Mouse (Mus musculus) lung, postnatal 0 days (tissue): ENCODE measurements around the gene Psma1. TPM values are rescaled to one million over a fixed set of nuclear protein-coding genes. Genes with fewer than 3 reads are reported as not detected.
A peak's percentile ranks its signal among the peaks of the same experiment; 100 is the strongest.

Source experiments
- ATAC-seq: fragments of 200-750 bp; cut with Nextera tagmentation; 2 replicates; pipeline ENCODE4 v1.8.0; 2017; ENCODE audit warnings: moderate library complexity
- DNase-seq: peaks from one replicate; pipeline ENCODE4 v3.0.0-alpha.2; 2016; ENCODE audit warnings: low spot score
- H3K27ac ChIP-seq: fragments of 300-500 bp; sonication (generic); 2 replicates; pipeline ENCODE4 v1.5.1; 2014; ENCODE audit warnings: antibody characterized with exemption, mild to moderate bottlenecking, low read length, mixed read lengths
- H3K27me3 ChIP-seq: fragments of 300-500 bp; sonication (generic); replicated peaks from 2 replicates; pipeline ENCODE4 v1.6.1; 2014; ENCODE audit warnings: low read length, mixed read lengths; ENCODE audit not compliant: insufficient read depth
- H3K36me3 ChIP-seq: fragments of 300-500 bp; sonication (generic); 2 replicates; pipeline ENCODE4 v1.6.1; 2014; ENCODE audit warnings: low read length, mixed read lengths; ENCODE audit not compliant: insufficient read depth
- H3K4me1 ChIP-seq: fragments of 300-500 bp; sonication (generic); 2 replicates; pipeline ENCODE4 v1.6.1; 2014; ENCODE audit warnings: antibody characterized with exemption, low read depth, low read length, mixed read lengths; ENCODE audit not compliant: insufficient read depth
- H3K4me2 ChIP-seq: fragments of 300-500 bp; sonication (generic); replicated peaks from 2 replicates; pipeline ENCODE4 v1.6.1; 2014; ENCODE audit warnings: low read depth, mild to moderate bottlenecking, low read length, moderate library complexity, mixed read lengths
- H3K4me3 ChIP-seq: fragments of 300-500 bp; sonication (generic); 2 replicates; pipeline ENCODE4 v1.5.1; 2014; ENCODE audit warnings: low read depth, low read length
- H3K9ac ChIP-seq: fragments of 300-500 bp; sonication (generic); replicated peaks from 2 replicates; pipeline ENCODE4 v1.6.1; 2014; ENCODE audit warnings: low read depth, mild to moderate bottlenecking
- H3K9me3 ChIP-seq: fragments of 300-500 bp; sonication (generic); 2 replicates; pipeline ENCODE4 v1.6.1; 2016; ENCODE audit warnings: low read length, mixed read lengths
- CTCF ChIP-seq: IDR thresholded peaks from 2 replicates; pipeline ENCODE4 v1.5.1; 2016; ENCODE audit warnings: antibody characterized with exemption, mild to moderate bottlenecking
- EP300 ChIP-seq: IDR thresholded peaks from 2 replicates; pipeline ENCODE4 v1.6.1; 2016; ENCODE audit warnings: antibody characterized with exemption, mild to moderate bottlenecking, control low read depth
- WGBS: fragments of 180-500 bp; shearing (Covaris S2); extraction: QIAGEN DNeasy Blood & Tissue Kit; methylation state at CpG from one replicate; pipeline ENCODE4 v1.1.7; 2014; 5-methylcytosine and 5-hydroxymethylcytosine counted together
- polyA plus RNA-seq: library from polyadenylated mRNA; unstranded; fragments of >200 nt; fragmentation: Nextera tagmentation; extraction: Ambion mirVana; gene quantifications from 2 replicates; pipeline ENCODE4 v1.2.1, GENCODE M21; 2015

Gene Psma1
- polyA plus RNA-seq, result 243 and 245 TPM in 2 replicates

GRCm38 (mm10) chr7:114276005-114276752, at the start of gene Psma1:
Gene Psma1 (minus strand): TSS chr7:114276118.
- no peaks in the 10 kb centered on the region for H3K9me3 ChIP-seq
- H3K36me3 ChIP-seq, result peaks cover 5% of the 10 kb centered on the region; the same call in 1 of the 2 replicates
- under 1% methylated on average over 38 of the region's 39 CpGs for WGBS
- H3K4me2 ChIP-seq, result peak within 1 kb of the TSS; percentile 73
- ATAC-seq, result peak; percentile 97
- TF ChIP-seq EP300 (no peak), CTCF (peak; percentile 71)
- H3K4me3 ChIP-seq, result peak within 1 kb of the TSS; percentile 87
- H3K4me1 ChIP-seq, result no peaks in the 10 kb centered on the region
- H3K9ac ChIP-seq, result peak within 1 kb of the TSS; percentile 87
- DNase-seq, result peak; percentile 99
- peak within 1 kb of the TSS; percentile 29 for H3K27ac ChIP-seq
- no peaks in the 10 kb centered on the region for H3K27me3 ChIP-seq

GRCm38 (mm10) chr7:114323527-114323926, 47.6 kb upstream of the Psma1 start:
- Histone ChIP-seq H3K27me3 (no peaks in the 10 kb centered on the region), H3K9me3 (no peaks in the 10 kb centered on the region), H3K27ac (no peak overlapping the region), H3K4me1 (0 out of 2 replicates have a peak, but pooled peaks cover 5% of the 10 kb centered on the region), H3K9ac (no peak overlapping the region), H3K4me3 (no peak overlapping the region), H3K36me3 (no peaks in the 10 kb centered on the region), H3K4me2 (no peak overlapping the region)
- 56% methylated on average over 1 of the region's 1 CpGs for WGBS
- no peak for TF ChIP-seq CTCF
- no peak for TF ChIP-seq EP300
- DNase-seq (no peak), ATAC-seq (no peak)

- WGBS, result 44% methylated on average over 9 of the region's 9 CpGs
- H3K27ac ChIP-seq, result no peak overlapping the region
- TF ChIP-seq CTCF, result no peak
- peak; percentile 57 for TF ChIP-seq EP300
- H3K9ac ChIP-seq, result no peak overlapping the region
- H3K9me3 ChIP-seq, result no peaks in the 10 kb centered on the region
- H3K27me3 ChIP-seq, result no peaks in the 10 kb centered on the region
- ATAC-seq (peak; percentile 92), DNase-seq (peak; percentile 53)
- peaks cover 6% of the 10 kb centered on the region; the same call in 1 of the 2 replicates for H3K4me1 ChIP-seq
- no peak overlapping the region for H3K4me3 ChIP-seq
- H3K4me2 ChIP-seq, result no peak overlapping the region
- no peaks in the 10 kb centered on the region for H3K36me3 ChIP-seq
These were observed 46.9 kb upstream of the Psma1 start for GRCm38 (mm10) chr7:114322531-114323441.

GRCm38 (mm10) chr7:114321694-114322372, 45.9 kb upstream of the Psma1 start:
- DNase-seq, result no peak
- TF ChIP-seq EP300 (no peak), CTCF (no peak)
- H3K27ac ChIP-seq, result no peak overlapping the region
- ATAC-seq, result no peak
- H3K36me3 ChIP-seq, result no peaks in the 10 kb centered on the region
- peaks cover 7% of the 10 kb centered on the region; the same call in 1 of the 2 replicates for H3K4me1 ChIP-seq
- H3K4me3 ChIP-seq, result no peak overlapping the region
- H3K9ac ChIP-seq, result no peak overlapping the region
- H3K9me3 ChIP-seq, result no peaks in the 10 kb centered on the region
- H3K27me3 ChIP-seq, result no peaks in the 10 kb centered on the region
- no peak overlapping the region for H3K4me2 ChIP-seq
- WGBS, result 63% methylated on average over 5 of the region's 5 CpGs

GRCm38 (mm10) chr7:114317896-114318295, 42.0 kb upstream of the Psma1 start:
- no peak for DNase-seq
- TF ChIP-seq EP300 (no peak), CTCF (no peak)
- H3K4me2 ChIP-seq, result peak overlapping the region; percentile 9; the same call in 1 of the 2 replicates
- no peaks in the 10 kb centered on the region for H3K27me3 ChIP-seq
- ATAC-seq, result no peak
- peak overlapping the region; percentile 85; the same call in 1 of the 2 replicates for H3K27ac ChIP-seq
- peaks cover 7% of the 10 kb centered on the region for H3K4me1 ChIP-seq
- no peak overlapping the region for H3K4me3 ChIP-seq
- no peak overlapping the region for H3K9ac ChIP-seq
- no peaks in the 10 kb centered on the region for H3K9me3 ChIP-seq
- H3K36me3 ChIP-seq, result no peaks in the 10 kb centered on the region
- 71% methylated on average over 4 of the region's 4 CpGs for WGBS
